Mouse (Mus musculus): ENCODE measurements at regions not wholly inside any gene's neighbourhood (a gene's known extent, or its start where the extent isn't known, plus 50 kb on each side); places are given as distances from the start of the nearest gene placed in this dataset.

DNA sequence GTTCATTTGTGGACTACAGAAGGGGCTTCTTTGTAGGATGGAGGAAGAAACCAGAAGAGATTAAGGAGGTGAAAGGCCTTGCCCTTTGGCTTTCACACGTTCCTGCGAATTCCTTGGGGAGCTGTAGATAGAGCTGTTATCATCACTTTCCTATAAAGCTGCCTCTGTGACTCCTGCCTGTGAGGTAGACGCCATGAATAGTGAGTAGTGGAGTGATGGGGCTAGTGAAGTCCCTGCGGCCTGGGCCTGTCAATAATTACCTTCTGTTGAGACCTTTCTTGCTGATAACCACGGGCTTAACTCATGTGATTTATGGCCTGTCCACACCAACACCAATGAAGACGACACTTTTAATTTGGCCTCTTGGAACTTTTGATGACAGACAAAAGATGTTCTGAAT is 146.0 kb upstream of the Ednra start:
- DNase-seq = no peak

DNA sequence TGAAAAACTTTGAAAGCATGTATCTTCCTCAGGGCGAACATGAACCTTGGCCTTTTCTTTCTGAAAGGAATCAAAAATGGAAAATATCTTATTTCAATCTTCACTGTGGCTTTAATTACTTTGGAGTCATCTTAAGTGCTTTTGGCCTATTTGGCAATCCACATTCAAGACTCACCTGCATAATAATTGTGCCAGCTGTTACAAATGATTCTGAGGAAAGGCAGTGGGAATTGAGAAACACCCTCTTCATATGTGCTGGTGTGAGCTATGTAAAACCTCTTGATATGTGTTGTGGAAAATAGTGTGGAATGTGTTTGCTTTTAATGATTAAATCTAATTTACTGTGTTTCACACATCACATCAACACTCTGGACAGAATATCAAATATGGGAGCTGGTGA is 148.5 kb upstream of the Ednra start:
- no peak for DNase-seq

DNA sequence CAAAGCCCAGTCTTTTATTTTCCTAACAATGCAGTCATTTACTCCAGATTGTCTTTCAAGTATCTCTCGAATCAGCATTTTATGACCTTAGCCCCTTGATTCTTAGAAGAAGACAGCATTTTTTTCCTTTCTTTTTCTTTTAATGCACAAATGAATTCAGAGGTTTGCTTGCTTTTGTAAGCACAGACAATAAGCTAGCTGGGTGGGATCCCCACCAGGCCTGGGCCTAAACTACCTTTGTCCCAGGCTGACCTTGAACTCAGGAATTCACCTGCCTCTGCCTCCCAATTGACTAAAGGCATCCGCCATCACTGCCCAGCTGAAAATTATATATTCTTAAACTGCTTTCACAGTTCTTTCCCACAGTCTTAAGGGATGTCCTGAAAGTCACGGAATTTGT is 195.5 kb upstream of the Ednra start:
- no peak for DNase-seq

DNA sequence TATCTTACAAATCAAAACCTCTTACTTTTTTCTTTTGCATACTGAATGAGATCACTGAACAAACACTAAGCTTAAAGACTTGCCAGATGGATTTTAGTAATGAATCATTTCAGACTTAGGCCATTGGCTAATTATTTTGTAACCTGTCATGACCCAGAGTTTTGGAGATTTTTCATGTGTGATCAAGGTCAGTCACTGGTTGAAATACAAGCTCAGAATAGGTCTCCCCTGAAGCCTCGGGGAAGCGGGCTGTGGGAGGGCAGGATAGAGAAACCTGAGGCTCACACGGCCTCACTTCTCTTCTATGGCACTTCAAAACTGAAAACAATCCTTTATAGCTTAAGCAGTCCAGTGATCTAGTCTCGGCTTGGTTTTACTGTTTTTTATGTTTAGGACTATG is 197.6 kb upstream of the Ednra start:
- DNase-seq = no peak

DNA sequence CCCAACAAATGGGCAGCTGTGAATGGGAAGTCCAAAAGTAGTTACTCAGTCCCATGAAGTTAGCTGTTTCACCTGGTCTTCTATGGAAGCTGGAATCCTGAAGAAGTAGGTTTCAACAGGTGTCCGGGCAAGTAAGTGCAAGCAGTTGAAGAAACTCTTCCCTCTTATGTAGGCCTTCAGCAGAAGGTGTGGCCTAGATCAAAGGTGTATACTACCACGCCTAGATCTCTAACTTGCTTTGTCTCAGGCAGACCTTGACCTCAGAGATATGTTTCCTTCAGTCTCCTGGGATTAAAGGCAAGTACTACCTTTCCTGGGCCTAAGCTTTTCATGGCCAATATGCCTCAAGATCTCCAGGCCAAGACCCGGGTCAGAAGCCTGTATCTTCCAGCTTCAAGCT is 223.4 kb upstream of the Ednra start:
- DNase-seq = no peak

DNA sequence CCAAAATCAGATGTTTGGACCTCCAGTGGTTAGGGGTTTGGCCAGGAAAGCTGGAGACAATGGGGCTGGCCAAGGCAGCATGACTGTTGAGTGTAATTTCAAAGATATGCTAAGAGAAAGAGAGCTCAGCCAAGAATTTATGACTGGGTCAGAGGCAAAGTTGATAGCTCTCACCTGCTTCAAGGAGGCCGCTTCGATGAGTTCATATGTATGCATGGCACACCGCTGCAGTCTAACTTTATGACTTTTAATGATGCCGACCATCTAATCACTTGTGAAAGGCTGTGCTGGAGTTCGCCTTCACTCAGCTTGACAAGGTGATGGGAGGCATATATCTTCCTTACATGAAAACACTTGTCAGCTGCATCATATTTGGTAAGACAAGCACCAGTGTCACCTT is 225.4 kb upstream of the Ednra start:
- no peak for DNase-seq

DNA sequence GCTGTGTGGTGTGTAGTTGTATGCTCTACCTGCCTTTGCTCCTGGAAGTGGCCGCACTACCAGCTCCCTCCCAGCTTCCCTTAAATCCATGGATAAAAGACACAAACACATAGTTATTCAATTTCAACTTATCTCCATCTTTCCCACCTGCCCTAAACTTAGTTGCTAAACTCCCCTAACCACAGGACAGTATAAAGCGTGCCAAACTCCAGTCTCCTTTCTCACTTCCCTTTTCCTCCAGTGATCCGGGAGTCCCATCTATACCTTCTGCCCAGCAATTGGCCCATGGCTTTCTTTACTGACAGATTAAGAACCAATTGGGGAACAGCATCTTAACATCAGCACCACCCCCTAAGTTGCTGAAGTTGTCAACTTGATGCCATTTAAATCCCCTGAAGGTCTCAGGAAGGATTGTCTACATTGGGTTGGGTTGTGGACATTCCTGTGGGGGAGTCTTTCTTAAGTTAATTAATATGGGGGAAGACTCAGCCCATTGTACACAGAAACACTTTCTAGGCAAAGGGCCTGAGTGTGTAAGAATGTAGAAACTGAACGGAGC is 234.6 kb upstream of the Ednra start:
- no peak for DNase-seq

DNA sequence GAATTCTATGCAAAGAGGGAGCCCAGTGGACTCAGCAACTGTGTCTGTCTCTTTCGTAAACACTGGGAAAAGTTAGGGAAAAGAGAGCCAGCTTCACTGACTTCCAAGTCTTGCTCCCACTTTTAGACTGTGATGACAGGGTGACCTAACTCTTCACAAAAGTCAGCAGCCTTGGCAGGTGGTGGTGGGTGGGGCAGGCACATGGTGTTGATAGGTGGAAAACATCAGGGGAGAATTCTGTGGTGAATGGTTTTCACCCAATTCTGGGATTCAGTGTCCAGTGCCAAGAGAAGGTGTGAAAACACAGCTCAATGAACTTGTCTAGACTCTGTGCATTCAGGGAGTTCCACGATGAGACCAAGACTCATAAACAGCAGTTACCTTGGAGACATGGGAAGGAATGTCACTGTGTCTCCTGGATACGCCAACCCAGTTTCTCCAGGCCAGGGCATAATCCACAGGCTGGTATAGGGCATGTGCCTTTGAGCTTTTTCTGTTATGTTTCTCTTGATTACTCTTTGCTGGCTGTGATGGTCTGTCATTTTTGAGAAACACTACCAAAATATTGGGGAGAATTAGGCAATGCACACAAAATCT is 238.9 kb upstream of the Ednra start:
- no peak for DNase-seq

DNA sequence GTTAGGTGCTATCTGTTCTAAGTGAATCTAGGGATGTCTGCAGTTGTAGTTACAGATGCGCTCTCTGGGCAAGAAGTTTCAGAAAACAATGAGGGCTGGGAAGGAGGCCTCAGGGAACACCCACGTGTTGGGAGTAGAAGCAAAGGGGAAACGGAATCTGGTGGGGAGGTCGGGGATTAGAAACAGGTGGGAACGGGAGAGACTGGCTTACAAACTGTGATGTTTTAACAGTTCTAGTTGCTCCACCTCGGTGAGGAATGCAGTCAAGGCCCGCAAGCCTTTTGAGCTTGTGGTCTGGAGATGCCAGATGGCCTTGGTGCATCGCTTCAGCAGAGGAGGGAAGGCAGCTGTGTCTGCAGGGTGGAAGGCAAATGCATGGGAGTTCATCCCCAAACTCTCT is 242.7 kb upstream of the Ttc29 start:
- DNase-seq = no peak

DNA sequence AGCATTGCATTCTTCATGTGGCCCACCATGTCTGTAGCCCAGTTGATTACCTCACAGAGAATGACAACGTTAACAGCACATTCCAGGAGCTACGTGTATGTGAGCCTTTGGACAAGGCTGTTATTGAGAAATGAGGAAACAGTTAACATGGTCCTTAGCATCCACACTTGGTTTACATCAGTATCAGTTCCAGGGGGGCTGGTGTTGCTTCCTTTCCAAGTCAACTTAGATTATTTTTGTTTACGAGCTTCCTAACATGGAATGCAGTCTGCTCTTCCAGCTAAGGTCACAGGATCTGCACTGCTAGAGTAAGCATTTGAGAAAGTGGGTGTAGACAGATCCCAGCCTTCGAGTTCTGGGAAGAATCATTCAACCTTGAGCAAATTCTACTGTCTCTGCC is 239.4 kb upstream of the Ttc29 start:
- DNase-seq = no peak

DNA sequence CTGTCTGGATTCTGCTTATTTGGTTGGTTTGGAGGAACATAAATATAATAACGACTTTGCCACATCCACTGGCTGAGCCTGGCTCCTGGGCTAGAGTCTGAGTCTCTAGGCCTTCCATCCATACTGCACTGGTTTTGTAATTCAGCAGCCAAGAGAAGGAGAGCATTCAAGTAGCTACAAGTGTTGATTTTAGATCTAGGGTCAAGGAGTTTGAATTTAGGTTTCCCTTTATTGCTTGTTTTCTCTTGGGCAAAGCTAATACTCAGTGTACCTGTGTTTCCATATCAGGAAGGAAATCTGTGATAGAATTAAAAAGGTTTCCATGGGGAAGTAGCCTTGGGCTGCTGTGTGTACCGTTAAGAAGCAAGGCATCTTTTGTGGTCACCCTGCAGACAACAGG is 234.0 kb upstream of the Ttc29 start:
- no peak for DNase-seq

DNA sequence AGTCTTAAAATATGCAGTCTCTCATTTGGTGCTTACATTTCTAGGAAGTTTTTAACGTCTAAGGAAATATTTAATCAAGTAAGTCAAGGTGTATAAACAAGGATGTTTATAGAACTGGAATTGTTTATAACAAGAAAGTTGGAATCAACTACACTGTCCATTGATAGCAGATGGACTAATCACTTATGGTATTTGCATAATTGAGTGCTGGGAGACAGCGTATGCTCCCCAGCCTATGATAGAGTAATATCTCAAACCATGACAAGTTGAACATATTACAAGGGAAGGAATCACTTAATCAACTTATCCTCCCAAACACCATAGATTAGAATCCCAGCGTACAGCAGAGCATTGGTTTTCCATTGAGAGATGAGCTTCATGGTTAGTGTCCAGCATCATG is 232.4 kb upstream of the Ttc29 start:
- no peak for DNase-seq

DNA sequence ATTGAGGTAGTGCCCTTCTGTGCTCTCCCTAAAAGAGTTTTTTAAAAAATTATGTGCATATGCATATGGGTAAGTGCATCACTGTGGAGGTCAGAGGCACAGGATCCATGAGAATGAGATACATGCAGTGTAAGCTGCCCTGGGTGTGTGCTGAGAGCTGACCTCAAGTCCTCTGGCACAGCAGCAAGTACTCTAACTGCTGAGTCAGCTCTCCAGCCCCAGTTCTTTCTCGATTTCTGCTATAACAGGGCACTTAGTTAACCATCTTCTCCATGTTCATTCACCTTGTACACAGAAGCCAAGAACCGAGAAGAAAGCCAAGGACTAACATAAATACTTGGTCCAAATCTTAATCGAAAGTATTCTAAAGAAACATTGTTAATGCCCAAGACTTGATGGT is 231.1 kb upstream of the Ttc29 start:
- DNase-seq = no peak

DNA sequence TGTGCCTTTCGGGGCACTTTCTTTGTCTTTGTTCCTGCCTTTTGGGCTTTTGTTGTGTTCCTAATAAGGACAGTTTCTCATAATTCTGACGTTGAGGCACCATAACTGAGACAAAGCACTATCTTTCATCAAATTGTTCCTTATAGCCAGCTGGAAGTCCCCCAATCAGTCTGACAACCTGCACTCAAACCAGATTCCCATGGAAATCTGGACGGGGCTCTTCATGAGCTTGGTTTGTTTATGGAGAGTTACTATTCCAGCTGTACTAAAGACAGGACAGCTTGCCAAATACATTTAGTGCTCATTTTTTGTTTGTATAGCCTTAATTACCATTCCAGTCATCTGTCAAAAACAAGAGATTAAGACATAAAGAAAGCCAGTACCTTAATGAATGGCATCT is 229.6 kb upstream of the Ttc29 start:
- DNase-seq = no peak

DNA sequence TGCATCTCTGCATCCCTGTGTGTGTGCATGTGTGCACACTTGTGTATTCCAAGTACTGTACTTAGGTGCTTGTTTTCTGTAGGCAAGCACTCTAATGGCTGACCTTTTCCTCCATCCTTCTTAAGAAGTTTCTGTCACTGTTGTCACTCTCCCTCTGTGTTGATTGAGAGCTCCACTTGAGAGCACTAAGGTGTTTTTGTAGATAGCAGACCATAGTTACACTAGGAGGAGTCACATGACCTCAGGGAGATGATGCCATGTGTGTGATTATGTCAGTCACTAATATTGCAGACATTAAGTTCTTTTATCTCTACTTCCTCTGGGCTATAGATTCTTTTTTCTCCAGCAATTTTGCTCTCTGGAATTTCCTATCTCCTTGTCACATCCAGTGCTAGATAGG is 225.9 kb upstream of the Ttc29 start:
- DNase-seq = no peak

DNA sequence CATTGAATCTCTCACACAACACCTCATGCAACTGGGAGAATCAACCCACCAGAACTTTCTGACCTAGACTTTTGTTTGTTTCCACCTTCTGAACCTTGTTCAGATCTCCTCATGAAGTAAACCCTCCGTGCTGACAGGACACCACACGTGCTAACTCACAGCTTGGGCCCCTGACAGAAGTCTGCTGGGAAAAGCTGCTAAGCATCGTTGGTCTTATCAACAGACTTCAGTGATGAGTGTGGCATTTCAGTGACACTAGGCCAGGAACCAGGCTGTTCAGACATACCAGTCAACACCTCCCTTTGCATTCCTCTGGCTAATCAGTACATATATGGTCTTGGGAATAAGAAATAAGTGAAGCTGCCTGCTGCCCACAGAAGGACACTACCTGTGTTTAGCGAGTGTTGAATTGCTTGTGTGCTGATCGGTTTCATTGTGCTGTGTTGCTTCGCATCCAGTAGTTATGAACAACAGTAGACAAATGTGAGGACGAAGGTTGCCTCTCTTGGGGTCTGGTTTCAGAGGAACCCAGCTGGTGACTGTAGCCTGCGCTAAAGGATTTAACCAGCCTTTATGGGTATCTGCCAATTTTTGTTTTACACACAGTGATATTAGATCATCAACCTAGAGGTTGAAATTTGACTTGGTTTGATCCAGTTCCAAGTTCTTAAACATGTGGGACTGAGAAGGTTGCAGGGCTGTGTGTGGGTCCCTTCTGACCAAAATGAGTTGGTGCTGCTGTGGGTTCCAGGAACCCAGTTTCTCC is 224.6 kb upstream of the Ttc29 start:
- no peak for DNase-seq

DNA sequence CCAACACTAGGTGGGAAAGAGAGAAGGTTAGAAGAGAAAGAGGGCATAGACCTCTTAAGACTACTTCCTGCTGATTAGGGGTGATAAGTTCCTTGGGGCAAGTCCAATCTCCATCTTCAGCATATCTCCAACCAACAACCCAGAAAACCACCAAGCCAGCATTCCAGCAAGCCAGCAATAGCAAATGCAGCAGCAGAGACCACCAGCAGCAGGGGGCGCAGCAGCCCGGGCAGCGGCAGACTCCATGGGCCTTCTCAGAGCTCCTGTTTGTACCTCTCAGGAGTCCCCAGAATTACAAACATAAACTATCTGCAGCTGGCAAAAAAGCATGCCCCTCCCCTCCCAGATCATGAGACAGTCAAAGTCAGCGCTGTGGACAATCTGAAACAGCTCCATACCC is 222.0 kb upstream of the Ttc29 start:
- DNase-seq = no peak

DNA sequence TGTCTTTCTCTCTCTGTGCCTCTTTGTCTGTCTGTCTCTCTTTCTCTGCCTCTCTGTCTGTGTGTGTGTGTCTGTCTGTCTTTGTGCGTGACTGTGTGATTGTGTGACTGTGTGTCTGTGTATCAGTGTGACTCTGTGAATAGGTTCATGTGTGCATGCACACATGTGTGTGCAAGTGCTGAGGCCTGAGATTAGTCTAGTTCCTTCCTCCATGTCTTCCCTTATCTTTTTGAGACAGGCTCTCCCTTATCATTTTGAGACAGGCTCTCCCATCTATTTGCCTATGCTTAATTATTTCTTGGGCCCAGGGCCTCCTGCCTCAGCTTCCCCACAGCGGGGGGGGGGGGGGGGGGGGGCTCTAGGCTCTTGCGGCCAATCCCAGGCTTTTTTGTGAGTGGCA is 212.8 kb upstream of the Ttc29 start:
- no peak for DNase-seq

DNA sequence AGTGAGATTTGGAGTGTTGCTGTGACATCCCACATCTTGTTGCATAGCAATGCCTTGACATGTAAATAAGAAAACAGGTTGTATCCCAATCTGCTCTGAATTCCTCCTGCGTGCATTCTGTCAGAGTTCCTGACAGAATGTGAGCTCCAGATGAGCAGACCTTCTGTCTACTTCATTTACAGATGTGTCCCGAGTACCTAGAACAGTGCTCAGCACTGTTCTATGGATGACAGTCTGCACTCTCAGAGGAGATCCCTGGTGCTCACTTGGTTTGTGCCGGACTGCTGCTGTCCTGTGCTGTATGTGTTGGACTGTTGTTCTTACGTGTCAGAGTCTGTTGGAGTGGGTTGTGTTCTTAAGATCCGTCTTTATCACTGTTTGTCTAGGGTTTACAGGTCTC is 211.4 kb upstream of the Ttc29 start:
- DNase-seq = peak; percentile 11

DNA sequence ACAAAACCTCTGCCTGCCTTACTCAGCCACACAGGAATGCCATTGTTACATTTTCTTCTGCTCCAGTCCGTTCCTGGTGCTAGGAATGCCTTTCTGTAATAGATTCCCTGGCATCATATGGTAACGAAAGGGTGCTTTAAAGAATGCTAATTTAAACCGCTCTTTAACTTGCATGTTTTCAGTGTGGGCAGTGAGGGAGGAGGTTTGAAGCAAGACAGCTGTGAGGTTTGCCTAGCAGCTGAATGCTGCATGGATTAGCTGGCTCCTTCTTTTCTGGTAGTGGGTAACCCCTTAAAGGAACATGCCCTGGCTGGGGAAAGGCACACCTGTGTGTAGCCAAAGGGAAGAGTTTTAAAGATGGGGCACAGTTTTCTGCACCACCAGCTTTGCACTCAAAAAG is 211.0 kb upstream of the Ttc29 start:
- no peak for DNase-seq

DNA sequence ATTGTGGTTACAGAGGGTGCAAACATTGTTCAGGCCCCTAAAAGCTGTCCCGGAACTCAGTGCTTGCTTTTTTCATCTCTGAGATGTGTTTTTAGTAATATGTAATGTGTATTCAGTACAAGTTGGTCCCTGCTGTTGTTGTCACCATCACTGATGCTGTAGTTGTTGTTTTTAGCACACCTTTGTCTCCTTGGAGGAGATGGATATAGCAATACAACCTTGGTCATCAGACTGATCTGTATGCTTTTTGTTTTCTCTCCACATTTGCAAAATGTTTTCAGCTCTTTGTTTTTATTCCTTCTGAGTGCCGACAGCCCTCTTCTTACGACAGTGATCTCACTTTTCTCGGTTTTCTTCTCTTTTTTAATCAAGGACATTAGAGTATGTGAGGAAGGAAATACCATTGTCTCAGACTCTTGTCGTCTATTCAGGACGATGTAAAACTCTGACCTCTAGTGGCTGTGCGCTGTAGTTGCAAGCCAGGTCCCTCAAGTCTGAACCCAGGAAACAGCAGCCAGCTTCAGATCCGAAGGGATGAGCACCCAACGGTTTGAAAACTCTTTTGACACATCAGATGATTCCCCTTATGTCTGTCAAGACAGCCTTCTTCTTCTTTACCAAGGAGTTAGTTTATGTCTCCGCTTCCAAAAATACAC is 209.1 kb upstream of the Ttc29 start:
- peak; percentile 48 for DNase-seq

DNA sequence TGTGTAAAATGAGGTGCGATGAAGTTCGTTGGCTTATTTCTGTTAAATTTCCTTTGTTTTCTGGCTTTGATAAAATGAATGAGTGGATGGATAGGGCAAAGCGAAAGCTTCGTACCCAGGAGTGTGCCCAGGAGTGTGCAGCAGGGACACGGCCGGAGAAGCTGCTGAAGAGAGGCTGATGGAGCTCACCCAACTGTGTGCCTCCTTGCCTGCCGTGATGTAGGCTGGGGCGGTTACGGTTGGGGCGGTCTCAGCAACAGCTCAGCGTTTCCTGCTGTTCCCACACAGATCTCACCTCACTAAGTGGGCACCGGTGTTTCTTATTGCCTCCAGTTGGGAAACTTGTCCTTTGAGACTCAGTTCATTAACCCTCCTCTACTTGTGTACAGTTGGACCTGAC is 208.2 kb upstream of the Ttc29 start:
- no peak for DNase-seq

DNA sequence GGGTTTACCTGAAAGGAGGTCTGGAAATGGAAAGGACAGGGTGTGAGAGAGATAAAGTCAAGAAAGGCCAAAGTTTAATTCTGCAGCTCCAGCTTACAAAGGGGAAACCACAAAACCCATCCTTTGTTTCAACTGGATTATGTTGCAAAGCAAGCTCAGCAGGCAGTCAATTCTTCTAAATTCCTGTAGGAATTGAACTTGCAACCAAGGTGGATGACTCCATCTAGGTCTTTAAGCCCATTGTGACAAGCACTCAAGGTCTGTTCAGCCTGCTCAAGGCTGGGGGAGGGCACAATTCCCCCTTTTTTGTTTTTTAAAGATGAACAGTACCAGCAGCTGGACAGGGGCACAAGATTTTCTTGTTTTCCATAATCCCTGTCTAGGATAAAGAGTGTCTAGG is 200.0 kb upstream of the Ttc29 start:
- no peak for DNase-seq

DNA sequence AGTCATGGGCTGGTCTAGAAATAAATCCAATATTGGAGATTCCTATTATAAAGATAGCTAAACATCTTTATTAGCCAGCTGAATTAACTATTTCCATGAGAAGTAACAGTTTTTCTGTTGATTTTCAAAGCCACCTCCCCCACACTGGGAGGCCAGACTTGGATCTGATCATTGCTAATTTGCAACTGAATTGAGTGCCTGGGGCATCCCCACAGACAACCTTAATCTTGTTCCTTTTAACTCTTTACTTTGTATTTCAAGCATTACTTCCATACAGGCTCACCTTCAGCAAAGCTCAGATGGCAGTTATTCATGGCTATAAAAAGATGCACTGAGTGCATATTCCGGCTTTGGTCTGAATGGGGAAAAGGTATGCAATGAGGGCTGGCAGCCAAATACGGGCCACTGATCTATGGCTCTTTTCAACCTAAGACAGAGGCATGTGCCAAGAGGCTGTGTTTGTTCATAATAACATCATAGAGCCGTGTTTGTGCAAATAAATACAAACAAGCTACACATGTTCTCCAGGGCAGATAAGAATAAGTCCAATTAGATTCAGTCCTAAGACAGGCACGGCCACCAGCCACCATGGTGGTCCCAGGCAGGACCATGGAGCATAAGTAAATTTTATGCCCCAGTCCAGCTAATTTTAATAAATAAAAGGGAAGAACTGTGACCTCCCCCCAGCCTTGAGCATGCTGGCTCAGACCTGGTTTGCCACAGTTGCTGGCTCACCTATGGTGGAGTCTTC is 194.5 kb upstream of the Ttc29 start:
- DNase-seq = no peak

Data from layer of hippocampus, adult 9-11 months (tissue).